Mouse (Mus musculus): ENCODE results near the gene Psme4. TPM values are rescaled to one million over a fixed set of nuclear protein-coding genes. Genes with fewer than 3 reads are reported as not detected.

Psme4 gene
- total and polyA plus RNA-seq, 2 experiments: 10.7 to 77.8 TPM

GRCm38 (mm10) chr11:30928498-30928897 is 157.0 kb downstream of the Psme4 start:
- H3K79me2 ChIP-seq (ENCODE audit: control insufficient read depth, insufficient read depth, low read length): no peaks in the 10 kb centered on the region
- H3K4me1 ChIP-seq (ENCODE audit: control insufficient read depth, insufficient read depth, low read length): no peaks in the 10 kb centered on the region
- no peak overlapping the region for H3K27ac ChIP-seq (replicated peaks; ENCODE audit: insufficient read depth, low read depth, low read length)
- no peaks in the 10 kb centered on the region; the same call in 1 of the 2 replicates for H3K27me3 ChIP-seq (ENCODE audit: control insufficient read depth, insufficient read depth, low read length)
- H3K9ac ChIP-seq (ENCODE audit: low read depth, low read length): no peak overlapping the region
- DNase-seq (ENCODE audit: extremely low read depth, low read depth, low spot score): no peak
- WGBS: 100% methylated on average over 1 of the region's 1 CpGs
- no peak overlapping the region for H3K4me3 ChIP-seq (ENCODE audit: insufficient read depth, low read depth, low read length)
- peaks cover 20% of the 10 kb centered on the region for H3K36me3 ChIP-seq (ENCODE audit: control insufficient read depth, insufficient read depth, low read length)
- TF ChIP-seq CTCF (IDR thresholded peaks at IDR 0.05; ENCODE audit: low read depth, low read length): no peak
- no peak for TF ChIP-seq POLR2A (IDR thresholded peaks at IDR 0.05; ENCODE audit: extremely low read depth, insufficient read depth, low read length)

Other genes with a start within 250 kb of the Psme4 start
- gene Acyp2, start 122.1 kb upstream of the Psme4 start, total RNA-seq (2014; rRNA removed): 2.3 and 3.8 TPM in 2 replicates
- 1.0 and 2.4 TPM in 2 replicates for gene Acyp2, start 122.1 kb upstream of the Psme4 start, polyA plus RNA-seq (2012; rRNA removed)
- not detected in 2 replicates for gene Gpr75, start 113.6 kb downstream of the Psme4 start, total RNA-seq (2014; rRNA removed)
- 0.02 TPM in 2 replicates for gene Gpr75, start 113.6 kb downstream of the Psme4 start, polyA plus RNA-seq (2012; rRNA removed)
- gene Asb3, start 113.7 kb downstream of the Psme4 start, total RNA-seq (2014; rRNA removed): 10.6 and 10.8 TPM in 2 replicates
- 1.2 and 1.6 TPM in 2 replicates for gene Asb3, start 113.7 kb downstream of the Psme4 start, polyA plus RNA-seq (2012; rRNA removed)
- gene Erlec1, start 182.6 kb downstream of the Psme4 start, total RNA-seq (2014; rRNA removed): 31.3 and 33.4 TPM in 2 replicates
- 13.0 and 13.5 TPM in 2 replicates for gene Erlec1, start 182.6 kb downstream of the Psme4 start, polyA plus RNA-seq (2012; rRNA removed)
- gene Chac2, start 214.6 kb downstream of the Psme4 start, total RNA-seq (2014; rRNA removed): 37.5 and 45.9 TPM in 2 replicates
- 9.4 and 13.6 TPM in 2 replicates for gene Chac2, start 214.6 kb downstream of the Psme4 start, polyA plus RNA-seq (2012; rRNA removed)